Mouse (Mus musculus) lung, postnatal 0 days (tissue): ENCODE results near the gene Zcchc13. TPM values are rescaled to one million over a fixed set of nuclear protein-coding genes. Genes with fewer than 3 reads are reported as not detected.
"Not testable (repeated sequence)": the region's sequence is repeated elsewhere in the genome, so short reads cannot be mapped to it uniquely, and the experiment has no call there.

ENCODE experiments used
- ATAC-seq: fragments of 200-750 bp; cut with Nextera tagmentation; 2 replicates; pipeline ENCODE4 v1.8.0; 2017; ENCODE audit warnings: moderate library complexity
- DNase-seq: peaks from one replicate; pipeline ENCODE4 v3.0.0-alpha.2; 2016; ENCODE audit warnings: low spot score
- H3K27ac ChIP-seq: fragments of 300-500 bp; sonication (generic); 2 replicates; pipeline ENCODE4 v1.5.1; 2014; ENCODE audit warnings: antibody characterized with exemption, mild to moderate bottlenecking, low read length, mixed read lengths
- H3K27me3 ChIP-seq: fragments of 300-500 bp; sonication (generic); replicated peaks from 2 replicates; pipeline ENCODE4 v1.6.1; 2014; ENCODE audit warnings: low read length, mixed read lengths; ENCODE audit not compliant: insufficient read depth
- H3K36me3 ChIP-seq: fragments of 300-500 bp; sonication (generic); 2 replicates; pipeline ENCODE4 v1.6.1; 2014; ENCODE audit warnings: low read length, mixed read lengths; ENCODE audit not compliant: insufficient read depth
- H3K4me1 ChIP-seq: fragments of 300-500 bp; sonication (generic); 2 replicates; pipeline ENCODE4 v1.6.1; 2014; ENCODE audit warnings: antibody characterized with exemption, low read depth, low read length, mixed read lengths; ENCODE audit not compliant: insufficient read depth
- H3K4me2 ChIP-seq: fragments of 300-500 bp; sonication (generic); replicated peaks from 2 replicates; pipeline ENCODE4 v1.6.1; 2014; ENCODE audit warnings: low read depth, mild to moderate bottlenecking, low read length, moderate library complexity, mixed read lengths
- H3K4me3 ChIP-seq: fragments of 300-500 bp; sonication (generic); 2 replicates; pipeline ENCODE4 v1.5.1; 2014; ENCODE audit warnings: low read depth, low read length
- H3K9ac ChIP-seq: fragments of 300-500 bp; sonication (generic); replicated peaks from 2 replicates; pipeline ENCODE4 v1.6.1; 2014; ENCODE audit warnings: low read depth, mild to moderate bottlenecking
- H3K9me3 ChIP-seq: fragments of 300-500 bp; sonication (generic); 2 replicates; pipeline ENCODE4 v1.6.1; 2016; ENCODE audit warnings: low read length, mixed read lengths
- CTCF ChIP-seq: IDR thresholded peaks from 2 replicates; pipeline ENCODE4 v1.5.1; 2016; ENCODE audit warnings: antibody characterized with exemption, mild to moderate bottlenecking
- EP300 ChIP-seq: IDR thresholded peaks from 2 replicates; pipeline ENCODE4 v1.6.1; 2016; ENCODE audit warnings: antibody characterized with exemption, mild to moderate bottlenecking, control low read depth
- WGBS: fragments of 180-500 bp; shearing (Covaris S2); extraction: QIAGEN DNeasy Blood & Tissue Kit; methylation state at CpG from one replicate; pipeline ENCODE4 v1.1.7; 2014; 5-methylcytosine and 5-hydroxymethylcytosine counted together
- polyA plus RNA-seq: library from polyadenylated mRNA; unstranded; fragments of >200 nt; fragmentation: Nextera tagmentation; extraction: Ambion mirVana; gene quantifications from 2 replicates; pipeline ENCODE4 v1.2.1, GENCODE M21; 2015

The Zcchc13 gene
- polyA plus RNA-seq, 1 experiment from 2014 or later: not detected

- H3K4me2 ChIP-seq: no peak overlapping the region
- TF ChIP-seq CTCF (no peak), EP300 (no peak)
- H3K4me1 ChIP-seq: no peaks in the 10 kb centered on the region
- H3K27ac ChIP-seq: no peak overlapping the region
- no peaks in the 10 kb centered on the region for H3K27me3 ChIP-seq
- DNase-seq (no peak), ATAC-seq (no peak)
- no peak overlapping the region for H3K4me3 ChIP-seq
- no peaks in the 10 kb centered on the region for H3K36me3 ChIP-seq
- H3K9me3 ChIP-seq: no peaks in the 10 kb centered on the region
- H3K9ac ChIP-seq: no peak overlapping the region
Measured at GRCm38 (mm10) chrX:103633895-103634294, 3.5 kb downstream of the Zcchc13 start.

- no peak overlapping the region for H3K9ac ChIP-seq
- TF ChIP-seq EP300: no peak
- TF ChIP-seq CTCF: no peak
- no peak for ATAC-seq
- no peak overlapping the region for H3K27ac ChIP-seq
- H3K4me1 ChIP-seq: no peaks in the 10 kb centered on the region
- H3K4me2 ChIP-seq: no peak overlapping the region
- H3K4me3 ChIP-seq: no peak overlapping the region
- DNase-seq: no peak
- H3K27me3 ChIP-seq: no peaks in the 10 kb centered on the region
- no peaks in the 10 kb centered on the region for H3K36me3 ChIP-seq
- no peaks in the 10 kb centered on the region for H3K9me3 ChIP-seq
Measured at GRCm38 (mm10) chrX:103636021-103636420, 5.6 kb downstream of the Zcchc13 start.

GRCm38 (mm10) chrX:103638566-103638965 is 8.2 kb downstream of the Zcchc13 start:
- H3K27me3 ChIP-seq: no peaks in the 10 kb centered on the region
- no peaks in the 10 kb centered on the region for H3K9me3 ChIP-seq
- no peak overlapping the region for H3K4me3 ChIP-seq
- TF ChIP-seq CTCF: no peak
- TF ChIP-seq EP300: no peak
- no peaks in the 10 kb centered on the region for H3K4me1 ChIP-seq
- ATAC-seq: no peak
- H3K4me2 ChIP-seq: no peak overlapping the region
- 86% methylated on average over 5 of the region's 5 CpGs for whole genome bisulfite sequencing
- no peak overlapping the region for H3K27ac ChIP-seq
- H3K36me3 ChIP-seq: no peaks in the 10 kb centered on the region
- no peak for DNase-seq
- no peak overlapping the region for H3K9ac ChIP-seq

- Histone ChIP-seq H3K4me3 (no peak overlapping the region), H3K27ac (no peak overlapping the region), H3K9me3 (no peaks in the 10 kb centered on the region), H3K9ac (no peak overlapping the region), H3K4me1 (no peaks in the 10 kb centered on the region), H3K4me2 (no peak overlapping the region), H3K36me3 (no peaks in the 10 kb centered on the region), H3K27me3 (no peaks in the 10 kb centered on the region)
- TF ChIP-seq EP300 (no peak), CTCF (no peak)
- DNase-seq (no peak), ATAC-seq (no peak)
- WGBS: 62% methylated on average over 1 of the region's 1 CpGs
Measured at GRCm38 (mm10) chrX:103644301-103644700, 13.9 kb downstream of the Zcchc13 start.

- no peak overlapping the region for H3K4me3 ChIP-seq
- no peaks in the 10 kb centered on the region for H3K9me3 ChIP-seq
- H3K4me1 ChIP-seq: no peaks in the 10 kb centered on the region
- H3K36me3 ChIP-seq: no peaks in the 10 kb centered on the region
- H3K27me3 ChIP-seq: no peaks in the 10 kb centered on the region
- TF ChIP-seq EP300 (no peak), CTCF (no peak)
- no peak for DNase-seq
- H3K4me2 ChIP-seq: no peak overlapping the region
- no peak overlapping the region for H3K27ac ChIP-seq
- no peak overlapping the region for H3K9ac ChIP-seq
- ATAC-seq: no peak
- WGBS: 22% methylated on average over 1 of the region's 1 CpGs
Measured at GRCm38 (mm10) chrX:103652048-103652447, 21.7 kb downstream of the Zcchc13 start.

GRCm38 (mm10) chrX:103653021-103653420 is 22.6 kb downstream of the Zcchc13 start:
- Histone ChIP-seq H3K4me2 (no peak overlapping the region), H3K4me3 (no peak overlapping the region), H3K27me3 (no peaks in the 10 kb centered on the region), H3K27ac (no peak overlapping the region), H3K36me3 (no peaks in the 10 kb centered on the region), H3K9ac (no peak overlapping the region), H3K9me3 (no peaks in the 10 kb centered on the region), H3K4me1 (no peaks in the 10 kb centered on the region)
- ATAC-seq: no peak
- WGBS: 17% methylated on average over 2 of the region's 2 CpGs
- TF ChIP-seq EP300: no peak
- no peak for TF ChIP-seq CTCF
- DNase-seq: no peak

- H3K4me1 ChIP-seq: no peaks in the 10 kb centered on the region
- no peak overlapping the region for H3K9ac ChIP-seq
- H3K36me3 ChIP-seq: no peaks in the 10 kb centered on the region
- no peak for TF ChIP-seq CTCF
- TF ChIP-seq EP300: no peak
- ATAC-seq: no peak
- H3K9me3 ChIP-seq: no peaks in the 10 kb centered on the region
- no peak for DNase-seq
- no peaks in the 10 kb centered on the region for H3K27me3 ChIP-seq
- no peak overlapping the region for H3K27ac ChIP-seq
- WGBS: 72% methylated on average over 3 of the region's 4 CpGs
- no peak overlapping the region for H3K4me2 ChIP-seq
- no peak overlapping the region for H3K4me3 ChIP-seq
Measured at GRCm38 (mm10) chrX:103658985-103659384, 28.6 kb downstream of the Zcchc13 start.

GRCm38 (mm10) chrX:103664445-103664844 is 34.1 kb downstream of the Zcchc13 start:
- not testable (repeated sequence) for DNase-seq, H3K36me3 ChIP-seq, ATAC-seq, H3K27ac ChIP-seq, H3K27me3 ChIP-seq, H3K4me2 ChIP-seq, H3K9ac ChIP-seq, H3K9me3 ChIP-seq, H3K4me3 ChIP-seq, H3K4me1 ChIP-seq
- 71% methylated on average over 10 of the region's 10 CpGs for WGBS
